Mouse (Mus musculus): Measurements from ENCODE around the gene Gpd1.

DNA sequence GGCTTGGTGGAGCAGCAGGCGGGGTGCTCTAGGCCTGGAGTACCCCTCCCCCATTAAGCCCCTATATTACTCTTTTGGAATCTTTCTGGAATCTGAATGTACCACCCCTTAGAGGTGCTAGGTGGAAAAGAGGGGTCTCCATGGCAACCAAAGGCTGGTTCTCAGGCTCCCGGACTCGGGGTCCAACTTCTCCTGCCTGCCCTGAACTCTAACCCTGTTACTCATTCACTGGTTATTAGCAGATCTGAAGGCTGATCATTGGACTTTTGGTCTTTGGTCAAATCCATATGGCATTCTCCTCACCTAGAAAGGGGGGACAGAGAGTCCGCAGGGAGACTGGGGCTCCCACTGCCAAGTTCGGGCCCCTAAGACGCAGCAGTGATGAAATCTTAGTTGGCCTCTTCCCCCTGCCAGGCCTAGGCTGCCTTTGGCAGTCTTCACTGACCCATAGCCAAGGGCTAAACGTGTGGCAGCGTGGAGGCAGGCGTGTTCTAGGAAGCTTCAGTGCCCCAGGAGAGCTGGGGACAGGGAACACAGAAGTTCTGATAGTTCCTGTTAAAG lies 1.2 kb downstream of the Gpd1 start:
- no peak for TF ChIP-seq GATA1 (IDR thresholded peaks at IDR 0.05; ENCODE audit: borderline replicate concordance, low read length)
- no peak for TF ChIP-seq FLI1 (IDR thresholded peaks at IDR 0.05; ENCODE audit: low read length)

All from megakaryocyte, embryonic 14.5 days (primary cell).